ENCODE assay signal across 20 mouse cellular contexts in the genomic region with DNA sequence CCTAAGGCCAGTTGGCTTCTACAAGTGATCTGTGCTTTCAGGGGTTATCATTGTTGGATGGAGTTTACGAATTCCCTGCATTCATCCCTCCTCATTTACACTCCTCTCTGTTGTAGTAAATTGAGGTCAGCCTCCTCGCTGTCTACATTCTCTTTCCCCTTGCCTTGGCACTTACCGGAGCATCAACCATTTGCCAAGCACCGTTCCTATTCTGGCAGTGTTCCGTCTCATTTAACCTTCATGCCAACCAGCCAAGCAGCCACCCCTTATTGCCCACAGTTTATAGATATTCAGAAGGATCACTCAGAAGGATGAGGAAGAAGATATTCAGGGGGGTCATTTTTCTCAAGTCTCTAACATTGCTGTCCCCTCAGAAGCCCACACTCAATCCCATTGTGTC.
"Had no signal": no experiment of that assay in that cellular context is flagged by ENCODE, and none has a peak within 500 bp of the region (broad histone marks: within the 10 kb centered on the region; RNA-seq: fewer than 3 reads in every experiment).

No protein-coding gene starts in this region.

- H3K36me3 ChIP-seq: limb, embryonic 13.5 days; liver, embryonic 15.5 days; midbrain, embryonic 12.5 days; neural tube, embryonic 13.5 days; stomach, embryonic 15.5 days had no signal

- ATAC-seq: midbrain, embryonic 16.5 days had no signal

- H3K9ac ChIP-seq: limb, embryonic 13.5 days; liver, embryonic 15.5 days; midbrain, embryonic 12.5 days; neural tube, embryonic 13.5 days; stomach, embryonic 15.5 days had no signal

- DNase-seq: kidney, adult 18-20 months; kidney, postnatal 25 days; layer of hippocampus, adult 9-11 months; lung, adult 2 months; lung, postnatal 14 days; lung, postnatal 4 days; retina, postnatal 1 day; right cerebral cortex, postnatal 25 days; spleen, adult 18-20 months; thymus, postnatal 25 days had no signal

- H3K27me3 ChIP-seq: limb, embryonic 13.5 days; liver, embryonic 15.5 days; midbrain, embryonic 12.5 days; neural tube, embryonic 13.5 days; stomach, embryonic 15.5 days had no signal

- H3K4me1 ChIP-seq: limb, embryonic 13.5 days; liver, embryonic 15.5 days; midbrain, embryonic 12.5 days; neural tube, embryonic 13.5 days; stomach, embryonic 15.5 days had no signal

- H3K4me2 ChIP-seq: limb, embryonic 13.5 days; liver, embryonic 15.5 days; midbrain, embryonic 12.5 days; neural tube, embryonic 13.5 days; stomach, embryonic 15.5 days had no signal

- H3K4me3 ChIP-seq: layer of hippocampus, adult 2 months; left cerebral cortex, adult 2 months; limb, embryonic 13.5 days; liver, embryonic 15.5 days; midbrain, embryonic 12.5 days; myocyte; neural tube, embryonic 13.5 days; stomach, embryonic 15.5 days had no signal

- H3K9me3 ChIP-seq: limb, embryonic 13.5 days; liver, embryonic 15.5 days; midbrain, embryonic 12.5 days; neural tube, embryonic 13.5 days; stomach, embryonic 15.5 days had no signal

- H3K27ac ChIP-seq: kidney, postnatal 0 days; layer of hippocampus, adult 2 months; left cerebral cortex, adult 2 months; limb, embryonic 13.5 days; liver, embryonic 15.5 days; midbrain, embryonic 12.5 days; neural tube, embryonic 13.5 days; stomach, embryonic 15.5 days had no signal
